Mouse (Mus musculus) embryonic facial prominence, embryonic 10.5 days (tissue): ENCODE measurements around the gene Selenoh. TPM values are rescaled to one million over a fixed set of nuclear protein-coding genes. Genes with fewer than 3 reads are reported as not detected.

Experiments
- DNase-seq: peaks from one replicate; pipeline ENCODE4 v3.0.0-alpha.2; 2017; ENCODE audit warnings: low spot score
- H3K27ac ChIP-seq: fragments of 300-500 bp; sonication (generic); replicated peaks from 2 replicates; pipeline ENCODE4 v1.5.1; 2016; ENCODE audit warnings: mild to moderate bottlenecking
- H3K27me3 ChIP-seq: fragments of 300-500 bp; sonication (generic); replicated peaks from 2 replicates; pipeline ENCODE4 v1.6.1; 2016; ENCODE audit warnings: low read depth, mild to moderate bottlenecking; ENCODE audit not compliant: poor library complexity, severe bottlenecking
- H3K36me3 ChIP-seq: fragments of 300-500 bp; sonication (generic); replicated peaks from 2 replicates; pipeline ENCODE4 v1.6.1; 2016; ENCODE audit warnings: mild to moderate bottlenecking, moderate library complexity
- H3K4me1 ChIP-seq: fragments of 300-500 bp; sonication (generic); 2 replicates; pipeline ENCODE4 v1.6.1; 2016
- H3K4me3 ChIP-seq: fragments of 300-500 bp; sonication (generic); 2 replicates; pipeline ENCODE4 v1.5.1; 2016; ENCODE audit warnings: mild to moderate bottlenecking, moderate library complexity
- H3K9me3 ChIP-seq: fragments of 300-500 bp; sonication (generic); 2 replicates; pipeline ENCODE4 v1.6.1; 2016; ENCODE audit warnings: mild to moderate bottlenecking
- WGBS: fragments of 180-500 bp; shearing (Covaris S2); methylation state at CpG from one replicate; pipeline ENCODE4 v1.1.7; 2016; 5-methylcytosine and 5-hydroxymethylcytosine counted together
- polyA plus RNA-seq: library from polyadenylated mRNA; unstranded; fragments of >200 nt; fragmentation: Nextera tagmentation; extraction: Ambion mirVana; gene quantifications from 2 replicates; pipeline ENCODE4 v1.2.1, GENCODE M21; 2016

Gene Selenoh
- polyA plus RNA-seq, result 505 and 520 TPM in 2 replicates

DNA sequence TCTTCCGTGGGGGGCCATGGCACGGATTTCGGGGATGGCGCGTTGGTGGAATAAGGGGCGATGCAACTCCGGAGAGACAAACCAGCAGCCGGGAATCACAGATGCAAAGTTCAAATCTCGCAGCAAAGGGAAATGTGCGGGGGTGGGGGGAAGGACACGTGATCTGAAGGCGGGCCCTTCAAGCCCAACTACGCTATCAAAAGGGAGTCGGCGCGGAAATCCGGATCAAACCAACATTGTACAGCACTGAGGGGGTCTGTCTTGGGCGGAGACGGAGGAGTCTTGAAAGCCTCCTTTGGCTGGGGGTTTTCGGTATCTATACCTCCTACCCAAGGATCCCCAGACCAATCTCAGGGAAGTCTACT lies at the start of gene Selenoh:
Selenoh (minus strand) TSS at position 202 of the 365 bp plus-strand sequence.
- H3K36me3 ChIP-seq, result peaks cover 56% of the 10 kb centered on the region
- peak; percentile 94 for DNase-seq
- H3K27ac ChIP-seq, result peak within 1 kb of the TSS; percentile 99
- no peaks in the 10 kb centered on the region for H3K9me3 ChIP-seq
- peak within 1 kb of the TSS; percentile 93 for H3K4me3 ChIP-seq
- no peaks in the 10 kb centered on the region for H3K27me3 ChIP-seq
- WGBS, result 0% methylated on average over 20 of the region's 20 CpGs
- peaks cover 13% of the 10 kb centered on the region for H3K4me1 ChIP-seq

GRCm38 (mm10) chr2:84717357-84717756 lies 46.8 kb upstream of the Selenoh start:
- DNase-seq, result no peak
- Histone ChIP-seq H3K27me3 (no peaks in the 10 kb centered on the region), H3K36me3 (peaks cover 15% of the 10 kb centered on the region), H3K4me1 (peaks cover 24% of the 10 kb centered on the region), H3K27ac (no peak overlapping the region), H3K9me3 (no peaks in the 10 kb centered on the region), H3K4me3 (no peak overlapping the region)
- WGBS, result 94% methylated on average over 4 of the region's 4 CpGs

GRCm38 (mm10) chr2:84716423-84717355 lies 46.1 kb upstream of the Selenoh start:
- H3K9me3 ChIP-seq, result no peaks in the 10 kb centered on the region
- H3K27me3 ChIP-seq, result no peaks in the 10 kb centered on the region
- peaks cover 8% of the 10 kb centered on the region for H3K36me3 ChIP-seq
- WGBS, result 39% methylated on average over 9 of the region's 9 CpGs
- peaks cover 24% of the 10 kb centered on the region for H3K4me1 ChIP-seq
- DNase-seq, result no peak
- peak overlapping the region; percentile 96 for H3K4me3 ChIP-seq
- H3K27ac ChIP-seq, result peak overlapping the region; percentile 96

DNA sequence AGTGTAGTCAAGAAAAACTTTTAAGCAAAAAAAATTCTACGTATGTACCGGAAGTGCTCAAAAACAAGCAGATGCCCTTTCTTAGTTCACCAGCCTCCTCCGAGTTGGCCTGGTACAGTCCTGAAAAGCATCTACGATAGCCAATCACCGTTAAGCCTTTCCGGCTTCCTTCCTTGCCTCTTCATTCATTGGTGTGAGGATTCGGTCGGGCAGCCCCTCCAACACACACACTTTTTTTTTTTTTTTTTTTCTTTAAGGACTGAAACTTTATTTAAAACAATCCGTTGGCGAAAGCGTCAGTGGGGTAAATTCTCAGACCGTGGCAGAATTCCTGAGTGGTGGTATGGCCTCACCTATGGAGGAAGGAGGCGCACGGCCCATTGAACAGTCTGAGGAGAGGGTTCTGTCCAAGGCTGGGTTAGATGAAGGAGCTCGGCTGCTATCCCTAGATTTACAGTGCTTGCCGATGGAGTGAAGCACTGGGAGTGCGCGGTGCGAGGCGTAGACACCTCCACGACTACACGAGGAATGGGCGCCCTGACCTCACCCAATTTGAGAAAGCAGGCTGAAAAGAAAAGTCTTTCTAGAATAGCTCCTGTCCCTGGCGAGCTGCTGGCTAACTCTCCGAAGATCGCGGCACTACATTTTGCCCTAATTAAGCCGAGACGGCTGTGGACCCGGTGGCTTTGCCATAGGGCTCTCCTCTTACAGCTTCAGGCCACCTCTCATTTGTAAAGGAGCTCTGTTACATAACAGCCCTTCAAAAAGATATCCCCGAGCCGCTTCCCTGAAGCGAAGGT lies 45.2 kb upstream of the Selenoh start:
- no peaks in the 10 kb centered on the region for H3K27me3 ChIP-seq
- no peaks in the 10 kb centered on the region for H3K9me3 ChIP-seq
- peak overlapping the region; percentile 96 for H3K27ac ChIP-seq
- DNase-seq, result peak; percentile 65
- H3K36me3 ChIP-seq, result peaks cover 6% of the 10 kb centered on the region
- H3K4me1 ChIP-seq, result peaks cover 24% of the 10 kb centered on the region
- H3K4me3 ChIP-seq, result peak overlapping the region; percentile 96
- under 1% methylated on average over 33 of the region's 33 CpGs for WGBS

- Histone ChIP-seq H3K9me3 (no peaks in the 10 kb centered on the region), H3K36me3 (peaks cover 14% of the 10 kb centered on the region), H3K4me3 (peak within 1 kb of the TSS; percentile 96), H3K4me1 (peaks cover 24% of the 10 kb centered on the region), H3K27ac (peak within 1 kb of the TSS; percentile 96), H3K27me3 (no peaks in the 10 kb centered on the region)
- WGBS, result under 1% methylated on average over 107 of the region's 107 CpGs
- DNase-seq, result peak; percentile 99
Measured at GRCm38 (mm10) chr2:84714811-84715561, 44.4 kb upstream of the Selenoh start, which contains the start of gene Zdhhc5. TSS of gene Zdhhc5 (minus strand) at chr2:84715180.

DNA sequence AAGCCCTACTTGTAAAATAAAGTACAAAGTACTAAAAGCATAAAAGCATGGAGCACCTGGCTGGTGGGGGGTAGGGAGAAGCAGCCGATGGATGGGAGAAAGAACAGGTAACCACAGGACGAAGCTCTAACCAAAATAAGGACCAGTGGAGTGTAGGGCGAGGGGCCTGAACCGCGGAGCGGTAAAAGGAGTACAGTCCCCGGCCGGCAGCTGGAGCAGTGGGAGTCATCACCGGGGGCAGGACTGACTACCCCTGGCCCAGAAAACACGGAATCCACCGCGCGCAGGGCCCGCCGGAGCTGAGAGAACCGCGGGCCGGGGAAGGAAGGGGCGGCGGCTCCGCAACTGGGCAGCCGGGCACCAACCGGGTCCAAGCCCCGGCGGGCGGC lies 43.8 kb upstream of the Selenoh start:
- H3K36me3 ChIP-seq, result peaks cover 20% of the 10 kb centered on the region
- peaks cover 24% of the 10 kb centered on the region for H3K4me1 ChIP-seq
- H3K4me3 ChIP-seq, result peak overlapping the region; percentile 96
- peak overlapping the region; percentile 96 for H3K27ac ChIP-seq
- DNase-seq, result no peak
- H3K9me3 ChIP-seq, result no peaks in the 10 kb centered on the region
- no peaks in the 10 kb centered on the region for H3K27me3 ChIP-seq
- WGBS, result under 1% methylated on average over 26 of the region's 26 CpGs

DNA sequence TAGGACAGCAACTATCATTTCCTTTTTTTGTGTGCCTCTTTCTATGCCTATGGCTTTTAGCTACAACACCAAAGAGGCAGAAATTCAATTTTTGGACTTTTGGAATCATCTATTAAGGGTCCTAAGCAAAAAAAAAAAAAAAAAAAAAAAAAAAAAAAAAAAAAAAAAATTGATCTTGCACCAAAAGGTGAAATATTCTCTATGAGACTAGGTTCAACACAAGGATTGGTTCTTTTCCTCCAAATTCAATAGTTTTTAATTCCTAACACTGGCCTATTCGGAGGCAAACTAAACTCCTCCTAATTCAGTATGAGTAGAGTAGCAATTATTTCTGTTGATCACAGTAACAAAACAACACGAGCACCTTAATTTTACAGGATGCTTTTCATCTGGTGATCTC lies 41.3 kb upstream of the Selenoh start:
- Histone ChIP-seq H3K27ac (no peak overlapping the region), H3K36me3 (peaks cover 45% of the 10 kb centered on the region), H3K4me3 (no peak overlapping the region), H3K27me3 (no peaks in the 10 kb centered on the region), H3K4me1 (peaks cover 26% of the 10 kb centered on the region), H3K9me3 (no peaks in the 10 kb centered on the region)
- no peak for DNase-seq
- WGBS, result 92% methylated on average over 2 of the region's 2 CpGs

- Histone ChIP-seq H3K36me3 (peaks cover 86% of the 10 kb centered on the region), H3K4me1 (peaks cover 4% of the 10 kb centered on the region; the same call in 1 of the 2 replicates), H3K27ac (no peak overlapping the region), H3K27me3 (no peaks in the 10 kb centered on the region), H3K9me3 (no peaks in the 10 kb centered on the region), H3K4me3 (no peak overlapping the region)
- WGBS, result 64% methylated on average over 1 of the region's 1 CpGs
- no peak for DNase-seq
Measured at GRCm38 (mm10) chr2:84707523-84707922, 37.0 kb upstream of the Selenoh start.

- no peak for DNase-seq
- peaks cover 94% of the 10 kb centered on the region for H3K36me3 ChIP-seq
- 93% methylated on average over 1 of the region's 1 CpGs for WGBS
- no peak overlapping the region for H3K4me3 ChIP-seq
- H3K27me3 ChIP-seq, result no peaks in the 10 kb centered on the region
- H3K9me3 ChIP-seq, result no peaks in the 10 kb centered on the region
- peaks cover 4% of the 10 kb centered on the region; the same call in 1 of the 2 replicates for H3K4me1 ChIP-seq
- no peak overlapping the region for H3K27ac ChIP-seq
Measured at GRCm38 (mm10) chr2:84705295-84705694, 34.7 kb upstream of the Selenoh start.

GRCm38 (mm10) chr2:84704329-84704728 lies 33.8 kb upstream of the Selenoh start:
- no peak for DNase-seq
- H3K27ac ChIP-seq, result no peak overlapping the region
- peaks cover 94% of the 10 kb centered on the region for H3K36me3 ChIP-seq
- no peak overlapping the region for H3K4me3 ChIP-seq
- H3K9me3 ChIP-seq, result no peaks in the 10 kb centered on the region
- peaks cover 4% of the 10 kb centered on the region; the same call in 1 of the 2 replicates for H3K4me1 ChIP-seq
- 76% methylated on average over 5 of the region's 5 CpGs for WGBS
- no peaks in the 10 kb centered on the region for H3K27me3 ChIP-seq

DNA sequence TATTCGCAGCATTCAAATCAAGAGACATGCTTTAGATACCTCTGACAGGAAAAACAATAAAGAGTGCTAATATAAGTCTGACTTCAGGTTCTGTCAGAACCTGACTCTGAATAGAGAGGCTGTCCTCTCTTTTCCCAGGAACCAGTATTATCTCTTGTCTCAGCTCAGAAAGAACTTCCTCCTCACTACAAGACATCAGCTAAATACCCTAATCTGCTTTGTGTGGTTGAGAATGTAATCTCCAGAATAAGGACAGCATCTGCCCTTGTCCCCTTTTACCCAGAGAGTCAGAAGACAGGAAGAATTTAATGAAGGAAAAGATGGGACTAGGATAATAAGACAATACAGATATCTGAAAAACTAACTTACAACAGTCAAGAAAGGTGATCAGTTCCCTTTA lies 32.9 kb upstream of the Selenoh start:
- peaks cover 94% of the 10 kb centered on the region for H3K36me3 ChIP-seq
- no peaks in the 10 kb centered on the region for H3K9me3 ChIP-seq
- H3K27ac ChIP-seq, result no peak overlapping the region
- H3K4me1 ChIP-seq, result peaks cover 4% of the 10 kb centered on the region; the same call in 1 of the 2 replicates
- WGBS, result 92% methylated on average over 1 of the region's 1 CpGs
- no peaks in the 10 kb centered on the region for H3K27me3 ChIP-seq
- no peak for DNase-seq
- no peak overlapping the region for H3K4me3 ChIP-seq
